Comparison of ENCODE assay signal across 8 mouse cellular contexts in the genomic region with DNA sequence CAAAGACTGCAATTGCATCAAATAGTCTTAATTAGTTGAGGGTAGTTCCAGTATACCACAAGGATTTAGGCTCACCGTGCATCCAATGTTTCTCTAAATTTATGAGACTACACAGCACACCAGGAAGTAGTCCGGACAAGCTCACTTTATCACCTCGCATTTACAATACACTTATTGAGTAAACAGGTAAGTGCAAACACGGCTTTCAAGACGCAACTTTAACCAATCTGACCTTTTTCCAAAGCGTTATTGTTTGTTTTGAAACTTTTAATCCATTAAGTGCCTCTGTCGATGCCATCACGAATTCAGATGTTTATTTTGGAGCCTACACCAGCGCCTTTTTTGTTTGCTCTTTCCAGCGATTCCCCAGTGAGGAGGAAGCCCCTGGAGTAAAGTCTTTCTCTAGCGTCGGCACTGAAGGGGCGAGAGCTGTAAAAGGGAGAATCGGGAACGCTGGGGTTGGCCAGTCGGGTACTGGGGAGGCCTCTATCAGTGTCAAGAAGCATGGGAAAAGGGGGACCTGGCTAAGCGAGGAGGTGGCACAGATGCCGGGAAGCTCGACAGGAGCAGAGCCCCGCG. TPM values are rescaled to one million over a fixed set of nuclear protein-coding genes. Genes with fewer than 3 reads are reported as not detected.
DNase-seq lines count a peak whose midpoint lies in the region; ATAC-seq and TF ChIP-seq lines count a peak whose summit lies in the region.

No protein-coding gene starts in this region.

- peak overlapping the region; percentile 66 for H3K4me2 ChIP-seq in lung, embryonic 14.5 days
- peak overlapping the region; percentile 84 for H3K4me2 ChIP-seq in embryonic facial prominence, embryonic 13.5 days
- peak overlapping the region; percentile 73 for H3K4me2 ChIP-seq in limb, embryonic 13.5 days (replicated peaks)

- intact Hi-C loops in left cerebral cortex, postnatal 4 days (cut with DNase I) = no loop called here

- peak overlapping the region; percentile 89 for H3K27ac ChIP-seq in lung, embryonic 14.5 days (ENCODE audit: low read depth)
- peak overlapping the region; percentile 97 for H3K27ac ChIP-seq in embryonic facial prominence, embryonic 13.5 days
- H3K27ac ChIP-seq in limb, embryonic 13.5 days = peak overlapping the region; percentile 90
- peak overlapping the region; percentile 85 for H3K27ac ChIP-seq in small intestine, adult 2 months (ENCODE audit: insufficient read depth, low read depth, low read length)

- H3K9ac ChIP-seq in lung, embryonic 14.5 days = peak overlapping the region; percentile 62
- H3K9ac ChIP-seq in embryonic facial prominence, embryonic 13.5 days = peak overlapping the region; percentile 88
- H3K9ac ChIP-seq in limb, embryonic 13.5 days = peak overlapping the region; percentile 85

- H3K4me3 ChIP-seq in lung, embryonic 14.5 days (ENCODE audit: low read depth, low read length) = peak overlapping the region; percentile 81
- peak overlapping the region; percentile 58 for H3K4me3 ChIP-seq in embryonic facial prominence, embryonic 13.5 days
- peak overlapping the region; percentile 81 for H3K4me3 ChIP-seq in limb, embryonic 13.5 days
- H3K4me3 ChIP-seq in small intestine, adult 2 months (ENCODE audit: low read depth, low read length) = peak overlapping the region; percentile 93

- TF ChIP-seq POLR2A in small intestine, adult 2 months (IDR thresholded peaks at IDR 0.05; ENCODE audit: low read depth, low read length) = no peak

- H3K9me3 ChIP-seq in lung, embryonic 14.5 days (ENCODE audit: low read depth, low read length) = no peaks in the 10 kb centered on the region
- H3K9me3 ChIP-seq in embryonic facial prominence, embryonic 13.5 days = no peaks in the 10 kb centered on the region
- no peaks in the 10 kb centered on the region for H3K9me3 ChIP-seq in limb, embryonic 13.5 days

- no peaks in the 10 kb centered on the region for H3K27me3 ChIP-seq in lung, embryonic 14.5 days (ENCODE audit: insufficient read depth, low read length)
- H3K27me3 ChIP-seq in embryonic facial prominence, embryonic 13.5 days = no peaks in the 10 kb centered on the region
- no peaks in the 10 kb centered on the region for H3K27me3 ChIP-seq in limb, embryonic 13.5 days
- no peaks in the 10 kb centered on the region for H3K27me3 ChIP-seq in small intestine, adult 2 months (ENCODE audit: control insufficient read depth, insufficient read depth, low read length)

- TF ChIP-seq CTCF in lung, embryonic 14.5 days (IDR thresholded peaks at IDR 0.05; ENCODE audit: low read depth) = no peak
- no peak for TF ChIP-seq CTCF in small intestine, adult 2 months (IDR thresholded peaks at IDR 0.05; ENCODE audit: extremely low read depth, insufficient read length, insufficient replicate concordance, low read depth, low read length)

- no peak for DNase-seq in lung, embryonic 14.5 days
- DNase-seq in lung, postnatal 10 days = no peak
- no peak for DNase-seq in MN1 (ENCODE audit: low spot score)
- DNase-seq in left cerebral cortex, postnatal 4 days = no peak
- no peak for DNase-seq in cerebellum, postnatal 10 days

- no peak for ATAC-seq in lung, embryonic 14.5 days (ENCODE audit: insufficient read depth)
- no peak for ATAC-seq in embryonic facial prominence, embryonic 13.5 days (ENCODE audit: insufficient number of reproducible peaks, insufficient read depth, low FRiP score, low TSS enrichment, low read depth)
- no peak for ATAC-seq in limb, embryonic 13.5 days (ENCODE audit: low FRiP score, low read depth)

- H3K4me1 ChIP-seq in lung, embryonic 14.5 days (ENCODE audit: insufficient read depth) = no peaks in the 10 kb centered on the region
- H3K4me1 ChIP-seq in embryonic facial prominence, embryonic 13.5 days = peaks cover 13% of the 10 kb centered on the region
- peaks cover 18% of the 10 kb centered on the region for H3K4me1 ChIP-seq in limb, embryonic 13.5 days
- peaks cover 6% of the 10 kb centered on the region; the same call in 1 of the 2 replicates for H3K4me1 ChIP-seq in small intestine, adult 2 months (ENCODE audit: control insufficient read depth, insufficient read depth, insufficient read length, low read length)

- peaks cover 68% of the 10 kb centered on the region for H3K36me3 ChIP-seq in lung, embryonic 14.5 days (ENCODE audit: insufficient read depth)
- peaks cover 62% of the 10 kb centered on the region for H3K36me3 ChIP-seq in embryonic facial prominence, embryonic 13.5 days
- peaks cover 59% of the 10 kb centered on the region for H3K36me3 ChIP-seq in limb, embryonic 13.5 days
- H3K36me3 ChIP-seq in small intestine, adult 2 months (ENCODE audit: control insufficient read depth, insufficient read depth, low read length) = peaks cover 29% of the 10 kb centered on the region

- under 1% methylated on average over 21 of the region's 21 CpGs for WGBS in lung, embryonic 14.5 days
- 1% methylated on average over 21 of the region's 21 CpGs for WGBS in embryonic facial prominence, embryonic 13.5 days
- WGBS in limb, embryonic 13.5 days = under 1% methylated on average over 21 of the region's 21 CpGs
- 1% methylated on average over 21 of the region's 21 CpGs for WGBS in small intestine, adult 2 months

RNA-seq across cellular contexts. Expression of a gene that starts 0.7 kb away (rescaled TPM):
- 9.5 and 12.2 TPM in 2 replicates for polyA plus RNA-seq in lung, embryonic 14.5 days (2014; fragmentation: Nextera tagmentation; extraction: Ambion mirVana)
- 8.8 and 11.7 TPM in 2 replicates for polyA plus RNA-seq in embryonic facial prominence, embryonic 13.5 days (2015; fragmentation: Nextera tagmentation; extraction: Ambion mirVana)
- 10.8 and 13.4 TPM in 2 replicates for polyA plus RNA-seq in limb, embryonic 13.5 days (2015; fragmentation: Nextera tagmentation; extraction: Ambion mirVana)
- 0.13 and 0.32 TPM in 2 replicates for polyA plus RNA-seq in small intestine, adult 2 months (2012; rRNA removed)
- 10 to 100 TPM; 39.2 to 46.5 TPM for total RNA-seq in left cerebral cortex, postnatal 4 days (2021)

RNA-seq across cellular contexts. Expression of a gene that starts 36.5 kb away (rescaled TPM):
- polyA plus RNA-seq in lung, embryonic 14.5 days (2014; fragmentation: Nextera tagmentation; extraction: Ambion mirVana) = 37.0 and 42.4 TPM in 2 replicates
- 26.2 TPM in 2 replicates for polyA plus RNA-seq in embryonic facial prominence, embryonic 13.5 days (2015; fragmentation: Nextera tagmentation; extraction: Ambion mirVana)
- 25.4 and 26.9 TPM in 2 replicates for polyA plus RNA-seq in limb, embryonic 13.5 days (2015; fragmentation: Nextera tagmentation; extraction: Ambion mirVana)
- polyA plus RNA-seq in small intestine, adult 2 months (2012; rRNA removed) = 4.8 and 8.9 TPM in 2 replicates
- total RNA-seq in left cerebral cortex, postnatal 4 days (2021) = 10 to 100 TPM; 22.4 to 25.7 TPM

RNA-seq across cellular contexts. Expression of a gene that starts 36.6 kb away (rescaled TPM):
- polyA plus RNA-seq in lung, embryonic 14.5 days (2014; fragmentation: Nextera tagmentation; extraction: Ambion mirVana) = 35.9 and 38.0 TPM in 2 replicates
- polyA plus RNA-seq in embryonic facial prominence, embryonic 13.5 days (2015; fragmentation: Nextera tagmentation; extraction: Ambion mirVana) = 36.1 and 36.2 TPM in 2 replicates
- 33.9 and 35.0 TPM in 2 replicates for polyA plus RNA-seq in limb, embryonic 13.5 days (2015; fragmentation: Nextera tagmentation; extraction: Ambion mirVana)
- polyA plus RNA-seq in small intestine, adult 2 months (2012; rRNA removed) = 0.41 and 1.2 TPM in 2 replicates
- total RNA-seq in left cerebral cortex, postnatal 4 days (2021) = 1 to 10 TPM; 3.5 to 4.7 TPM

RNA-seq across cellular contexts. Expression of a gene that starts 55.6 kb away (rescaled TPM):
- 1.3 and 1.6 TPM in 2 replicates for polyA plus RNA-seq in lung, embryonic 14.5 days (2014; fragmentation: Nextera tagmentation; extraction: Ambion mirVana)
- 2.3 and 5.5 TPM in 2 replicates for polyA plus RNA-seq in embryonic facial prominence, embryonic 13.5 days (2015; fragmentation: Nextera tagmentation; extraction: Ambion mirVana)
- polyA plus RNA-seq in limb, embryonic 13.5 days (2015; fragmentation: Nextera tagmentation; extraction: Ambion mirVana) = 3.9 and 4.3 TPM in 2 replicates
- polyA plus RNA-seq in small intestine, adult 2 months (2012; rRNA removed) = 1.3 and 1.4 TPM in 2 replicates
- under 1 TPM; 0.22 to 0.34 TPM for total RNA-seq in left cerebral cortex, postnatal 4 days (2021)

Comparison
In these comparisons a context has a peak if more than half of its experiments do, and no peak if none do; other contexts are left out.
1. RNA of a gene that starts 36.6 kb away (polyA plus RNA-seq): 36.1 to 36.2 TPM in embryonic facial prominence, embryonic 13.5 days, 35.9 to 38.0 TPM in lung, embryonic 14.5 days and 33.9 to 35.0 TPM in limb, embryonic 13.5 days; 0.41 to 1.2 TPM in small intestine, adult 2 months; every median in the first group is over 10 times any median in the second.
2. Peak in every context shown above with its lines, with median percentiles within 50 percentile points of each other: H3K27ac ChIP-seq, H3K4me2 ChIP-seq, H3K4me3 ChIP-seq and H3K9ac ChIP-seq.